Mouse (Mus musculus) CD4-positive, CD25-positive, alpha-beta regulatory T cell, adult 4 months (primary cell): ENCODE results near the gene Lrrc74a. TPM values are rescaled to one million over a fixed set of nuclear protein-coding genes. Genes with fewer than 3 reads are reported as not detected.

Experiments used
- ATAC-seq: one replicate; pipeline ENCODE4 v1.8.0; 2017
- polyA plus RNA-seq, 2 experiments: library from polyadenylated mRNA; unstranded; fragments of 100-300 nt; shearing (Covaris generic); gene quantifications; one replicate each; pipeline ENCODE4 v1.2.1; 2017

The Lrrc74a gene
- polyA plus RNA-seq, 2 experiments from 2014 or later = not detected

- no peak for ATAC-seq
Measured at GRCm38 (mm10) chr12:86804857-86805256, 70.7 kb downstream of the Lrrc74a start.

GRCm38 (mm10) chr12:86805315-86805714, 71.1 kb downstream of the Lrrc74a start:
- ATAC-seq = no peak

GRCm38 (mm10) chr12:86806031-86806922, 72.1 kb downstream of the Lrrc74a start:
- ATAC-seq = no peak

- ATAC-seq = peak; percentile 73
Measured at GRCm38 (mm10) chr12:86806923-86807794, 73.0 kb downstream of the Lrrc74a start.

GRCm38 (mm10) chr12:86807795-86808128, 73.6 kb downstream of the Lrrc74a start:
- ATAC-seq = peak; percentile 8

- no peak for ATAC-seq
Measured at GRCm38 (mm10) chr12:86808856-86809255, 74.7 kb downstream of the Lrrc74a start.

GRCm38 (mm10) chr12:86810040-86810439, 75.9 kb downstream of the Lrrc74a start:
- no peak for ATAC-seq

GRCm38 (mm10) chr12:86810725-86811444, 76.7 kb downstream of the Lrrc74a start:
- ATAC-seq = peak; percentile 86

- ATAC-seq = no peak
Measured at GRCm38 (mm10) chr12:86812782-86813181, 78.6 kb downstream of the Lrrc74a start.

Other genes with a start within 250 kb of the Lrrc74a start
- not detected for gene Vash1, start 55.7 kb upstream of the Lrrc74a start, polyA plus RNA-seq
- gene Angel1, start 7.9 kb upstream of the Lrrc74a start, polyA plus RNA-seq = 10 to 100 TPM in 1 of 2 experiments, 1 to 10 TPM in 1; 5.4 to 10.3 TPM
- gene Irf2bpl, start 150.4 kb downstream of the Lrrc74a start, polyA plus RNA-seq = 10 to 100 TPM in 1 of 2 experiments, 1 to 10 TPM in 1; 7.6 to 18.8 TPM
- gene Cipc, start 212.7 kb downstream of the Lrrc74a start, polyA plus RNA-seq = 10 to 100 TPM; 20.0 to 29.3 TPM